Mouse (Mus musculus): Measurements from ENCODE around the gene Vps25. TPM values are rescaled to one million over a fixed set of nuclear protein-coding genes. Genes with fewer than 3 reads are reported as not detected.
A peak's percentile ranks its signal among the peaks of the same experiment; 100 is the strongest.

The Vps25 gene
- total RNA-seq, 2 experiments from 2014 or later: 63.0 to 66.0 TPM

- no peak for DNase-seq
Measured at GRCm38 (mm10) chr11:101276319-101277070, 23.0 kb downstream of the Vps25 start.

DNA sequence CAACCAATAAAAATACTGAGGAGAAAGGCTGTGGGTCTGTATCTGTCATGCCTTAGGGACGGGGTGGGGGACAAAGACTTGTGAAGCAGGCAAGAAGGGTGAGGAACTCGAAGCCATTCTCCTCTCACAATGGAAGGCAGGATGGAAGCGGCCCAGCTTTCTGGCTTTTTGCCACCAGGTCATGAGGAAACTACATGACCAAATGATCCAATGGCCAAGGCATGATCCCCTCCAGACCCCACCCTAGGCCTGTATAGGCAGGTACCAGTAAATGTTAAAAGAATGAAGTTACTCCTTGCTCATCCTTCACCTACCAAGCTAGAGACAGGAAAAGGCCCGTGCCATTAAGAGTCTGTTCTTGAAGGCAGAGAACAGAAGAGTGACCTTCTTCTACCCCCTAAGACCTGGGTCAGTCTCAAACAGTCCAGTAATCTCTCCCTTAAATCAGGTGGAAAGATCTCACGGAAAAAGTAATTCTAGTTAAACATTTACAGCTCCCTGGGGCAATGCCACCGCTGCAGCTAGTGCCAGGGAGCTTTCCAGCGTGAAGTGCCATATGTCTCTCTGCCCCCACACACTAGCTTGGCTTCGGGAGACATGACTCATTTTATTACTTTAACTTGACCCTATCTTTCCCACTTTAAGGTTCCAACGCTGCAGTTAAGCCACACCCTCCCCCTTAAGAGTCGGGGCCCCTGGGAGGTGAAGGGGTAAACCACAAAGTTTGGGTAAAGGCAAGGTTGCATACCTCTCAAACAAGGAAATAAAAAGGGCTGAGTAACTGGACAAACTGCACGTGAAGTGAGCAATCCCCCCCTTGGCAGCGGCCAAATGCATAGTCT, 24.1 kb downstream of the Vps25 start:
- peak in 1 of 2 experiments; percentile 30 for DNase-seq

DNA sequence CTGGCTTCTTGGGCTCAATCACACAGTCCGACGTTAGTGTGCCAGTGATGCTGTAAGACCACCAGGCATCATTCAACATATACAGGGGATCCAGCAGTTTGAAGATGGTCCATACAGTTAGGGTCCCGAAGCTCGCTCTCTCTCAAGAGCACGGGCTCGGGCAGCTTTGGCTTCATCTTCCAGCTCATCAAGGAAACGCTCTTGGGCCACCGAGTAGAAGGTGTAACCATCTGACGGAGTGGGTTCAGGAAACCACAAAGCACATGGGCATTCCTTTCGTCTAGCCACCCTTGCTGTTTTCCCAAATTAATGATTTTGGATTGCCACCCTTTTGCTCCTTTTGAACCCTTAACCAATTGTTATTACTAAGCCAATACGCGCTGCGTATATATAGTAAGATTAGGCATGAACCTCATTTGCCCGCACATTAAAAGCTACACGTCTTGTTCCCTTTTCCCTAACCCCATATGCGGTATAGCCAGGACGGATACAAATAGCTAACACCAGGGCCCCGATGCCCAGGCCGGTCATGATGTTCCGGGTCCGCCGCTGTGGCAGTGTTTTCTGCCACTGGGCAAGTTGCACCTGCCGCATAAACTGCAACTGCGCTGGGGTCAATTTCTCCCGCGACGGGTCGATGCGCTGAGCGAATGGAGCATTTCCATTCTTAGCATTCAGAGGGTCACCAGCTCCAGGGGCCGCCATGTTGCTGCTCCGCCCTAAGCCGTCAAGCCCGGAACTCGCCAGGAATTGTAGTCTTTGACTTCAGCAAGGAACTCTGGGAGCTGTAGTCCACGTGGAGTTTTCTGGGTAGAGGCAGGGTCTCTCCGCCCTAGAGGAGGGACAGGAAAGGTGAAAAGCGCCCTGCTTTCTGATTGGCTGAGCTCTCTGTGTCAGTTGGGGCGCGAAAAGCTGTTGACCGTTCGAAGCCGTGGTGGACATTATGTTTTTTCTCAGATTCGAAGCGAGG, 25.0 kb downstream of the Vps25 start, which contains the start of the genes Cntd1 and Coa3:
TSS of gene Cntd1 (plus strand) at position 790 of the 970 bp plus-strand sequence.
TSS of gene Coa3 (minus strand) at position 892 of the 970 bp plus-strand sequence.
- peak; percentile 81 to 84 for DNase-seq

DNA sequence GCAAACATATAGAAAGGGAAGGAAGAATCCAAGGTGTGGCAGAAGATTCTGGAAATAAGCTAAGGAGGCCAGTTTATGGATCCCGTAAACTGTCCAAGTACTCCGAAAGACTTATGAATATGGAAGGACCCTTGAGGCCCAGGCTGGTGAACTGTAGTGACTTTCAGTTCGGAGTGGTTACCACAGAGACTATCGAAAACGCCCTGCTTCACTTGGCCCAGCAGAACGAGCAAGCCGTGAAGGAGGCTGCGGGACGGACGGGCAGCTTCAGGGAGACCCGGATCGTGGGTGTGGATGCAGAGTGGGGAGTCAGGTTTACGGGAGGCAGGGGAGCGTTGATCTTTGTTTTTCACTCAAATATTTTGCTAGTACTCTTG, 25.7 kb downstream of the Vps25 start:
- DNase-seq: no peak

DNA sequence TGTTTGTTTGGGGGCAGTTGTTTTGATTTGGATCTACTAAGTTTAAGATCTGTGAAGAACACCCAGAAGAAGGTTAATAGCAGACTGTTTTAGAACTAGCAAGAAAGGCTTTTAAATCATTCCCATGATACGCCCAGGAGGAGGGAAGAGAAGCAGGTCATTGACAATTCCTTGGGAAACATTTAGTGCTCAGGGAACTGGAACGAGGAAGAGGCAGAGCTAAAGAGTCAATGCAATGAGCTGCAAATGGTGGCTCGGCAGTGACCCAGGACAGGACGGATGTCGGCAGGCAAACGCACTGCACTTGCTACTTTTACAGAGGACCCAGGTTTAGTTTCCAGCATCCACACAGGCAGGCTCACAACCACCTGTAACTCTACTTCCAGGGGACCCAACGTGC, 27.3 kb downstream of the Vps25 start:
- no peak for DNase-seq

- DNase-seq: no peak
Measured at GRCm38 (mm10) chr11:101282896-101283295, 29.4 kb downstream of the Vps25 start.

- no peak for DNase-seq
Measured at GRCm38 (mm10) chr11:101283805-101284204, 30.3 kb downstream of the Vps25 start.

DNA sequence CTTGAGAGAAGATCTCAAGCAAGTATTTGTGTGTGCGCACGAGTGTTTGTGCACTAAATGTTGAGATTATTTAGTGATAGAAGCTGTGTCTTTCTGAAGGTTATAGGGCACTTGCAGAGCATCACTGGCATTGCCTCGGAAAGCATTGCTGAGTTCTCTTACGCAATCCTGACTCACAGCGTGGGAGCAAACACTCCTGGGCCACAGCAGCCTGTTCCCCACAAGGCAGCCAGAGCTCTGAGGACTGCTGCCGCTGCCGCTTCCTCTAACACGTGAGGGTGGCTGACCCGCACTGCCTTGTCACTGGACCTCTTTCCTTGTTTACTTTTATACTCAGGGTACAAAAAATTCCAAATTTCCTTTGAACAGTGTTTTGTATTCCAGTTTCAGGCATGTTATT, 33.8 kb downstream of the Vps25 start:
- no peak for DNase-seq

- no peak for DNase-seq
Measured at GRCm38 (mm10) chr11:101291231-101291630, 37.7 kb downstream of the Vps25 start.

- DNase-seq: no peak
Measured at GRCm38 (mm10) chr11:101295191-101295590, 41.7 kb downstream of the Vps25 start.

GRCm38 (mm10) chr11:101300881-101301280, 47.4 kb downstream of the Vps25 start:
- no peak for DNase-seq

DNA sequence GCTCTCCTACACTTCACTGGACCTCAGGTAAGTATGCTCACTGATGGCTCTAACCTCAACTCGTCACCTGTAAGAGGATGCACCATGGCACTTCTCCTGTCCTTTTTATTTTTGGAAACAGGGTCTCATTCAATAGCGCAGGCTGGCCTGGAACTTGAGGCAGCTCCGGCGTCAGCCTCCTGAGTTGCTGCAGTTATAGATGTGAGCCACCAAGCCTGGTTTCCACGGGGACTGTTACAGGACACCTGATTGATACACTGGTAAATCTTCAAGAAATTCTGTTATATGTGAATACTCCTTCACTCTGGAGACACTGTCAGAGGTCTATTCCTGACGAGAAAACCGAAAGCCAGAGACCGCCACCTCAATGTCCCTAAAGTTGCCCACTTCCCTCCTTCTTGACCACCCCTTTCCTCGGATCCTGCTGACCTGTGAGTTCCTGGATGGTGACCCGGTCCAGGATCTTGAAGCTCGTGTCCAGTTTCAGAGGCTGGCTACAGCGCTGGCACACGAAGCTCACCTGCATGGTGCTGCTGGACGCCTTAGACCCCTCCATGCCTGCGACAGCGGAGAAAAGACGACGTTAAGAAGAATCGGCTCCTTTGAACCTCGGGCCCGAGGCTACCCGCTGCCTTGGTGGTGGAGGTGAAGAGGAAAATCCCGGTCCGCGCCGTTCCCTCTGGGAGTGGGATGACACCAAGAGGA, 47.9 kb downstream of the Vps25 start:
- no peak for DNase-seq

- peak; percentile 95 to 96 for DNase-seq
Measured at GRCm38 (mm10) chr11:101302004-101302798, 48.7 kb downstream of the Vps25 start, which contains the start of gene Becn1. Gene Becn1 (minus strand): TSS chr11:101302286.

DNA sequence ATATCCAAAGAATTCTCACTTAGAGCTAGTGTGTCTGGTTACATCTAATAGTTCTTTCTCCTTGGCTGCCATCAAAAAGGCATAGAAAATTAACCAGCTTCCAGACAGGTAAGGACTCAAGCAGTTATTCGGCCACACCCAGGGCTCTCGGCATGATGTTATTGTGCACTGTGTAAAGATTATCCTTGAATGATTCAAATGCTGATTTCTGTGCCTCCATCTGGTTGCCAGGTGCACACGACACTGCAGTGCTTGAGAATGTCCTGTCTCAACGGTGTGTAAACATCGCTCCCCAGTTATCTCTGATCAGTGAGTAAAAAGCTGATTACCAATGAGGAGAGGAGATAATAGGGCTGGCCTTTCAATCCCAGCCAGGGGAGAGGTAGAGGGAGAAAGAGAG, 54.2 kb downstream of the Vps25 start:
- no peak for DNase-seq

Other genes starting within 250 kb of the Vps25 start
- gene Atp6v0a1, start 244.3 kb upstream of the Vps25 start, total RNA-seq (2021): 100 to 1,000 TPM; 464 to 482 TPM
- gene Naglu, start 183.7 kb upstream of the Vps25 start, total RNA-seq (2021): 1 to 10 TPM; 7.2 to 9.1 TPM
- 1 to 10 TPM in 1 of 2 experiments, under 1 TPM in 1; 0.67 to 1.7 TPM for gene Hsd17b1, start 175.3 kb upstream of the Vps25 start, total RNA-seq (2021)
- 10 to 100 TPM; 27.0 to 28.0 TPM for gene Coasy, start 171.1 kb upstream of the Vps25 start, total RNA-seq (2021)
- gene Mlx, start 166.4 kb upstream of the Vps25 start, total RNA-seq (2021): 10 to 100 TPM; 42.1 to 53.7 TPM
- 1 to 10 TPM; 3.6 to 3.9 TPM for gene Psmc3ip, start 158.3 kb upstream of the Vps25 start, total RNA-seq (2021)
- gene Retreg3, start 133.8 kb upstream of the Vps25 start, total RNA-seq (2021): 10 to 100 TPM; 58.7 to 61.1 TPM
- 10 to 100 TPM; 39.7 to 41.8 TPM for gene Tubg1, start 133.8 kb upstream of the Vps25 start, total RNA-seq (2021)
- 10 to 100 TPM; 39.9 to 40.7 TPM for gene Tubg2, start 97.8 kb upstream of the Vps25 start, total RNA-seq (2021)
- gene Cntnap1, start 83.2 kb upstream of the Vps25 start, total RNA-seq (2021): 100 to 1,000 TPM; 168 to 169 TPM
- gene Plekhh3, start 82.4 kb upstream of the Vps25 start, total RNA-seq (2021): 10 to 100 TPM; 12.5 to 14.8 TPM
- not detected for gene Ccr10, start 78.3 kb upstream of the Vps25 start, total RNA-seq (2021)
- 10 to 100 TPM; 65.9 to 77.2 TPM for gene Ezh1, start 27.2 kb upstream of the Vps25 start, total RNA-seq (2021)
- 10 to 100 TPM; 63.7 to 68.0 TPM for gene Ramp2, start 7.7 kb upstream of the Vps25 start, total RNA-seq (2021)
- gene Wnk4, start 6.9 kb downstream of the Vps25 start, total RNA-seq (2021): 1 to 10 TPM; 6.4 to 8.3 TPM
- under 1 TPM; 0.58 to 0.67 TPM for gene Cntd1, start 25.3 kb downstream of the Vps25 start, total RNA-seq (2021)
- 100 to 1,000 TPM in 1 of 2 experiments, 10 to 100 TPM in 1; 96.7 to 113 TPM for gene Coa3, start 25.4 kb downstream of the Vps25 start, total RNA-seq (2021)
- 100 to 1,000 TPM; 217 to 238 TPM for gene Becn1, start 48.6 kb downstream of the Vps25 start, total RNA-seq (2021)
- gene Psme3, start 62.5 kb downstream of the Vps25 start, total RNA-seq (2021): 100 to 1,000 TPM; 121 to 122 TPM
- gene Aoc2, start 71.4 kb downstream of the Vps25 start, total RNA-seq (2021): 1 to 10 TPM; 8.4 to 9.7 TPM
- gene Aoc3, start 76.9 kb downstream of the Vps25 start, total RNA-seq (2021): 1 to 10 TPM in 1 of 2 experiments, under 1 TPM in 1; 0.62 to 1.4 TPM
- gene G6pc, start 113.9 kb downstream of the Vps25 start, total RNA-seq (2021): not detected
- gene Aarsd1, start 163.9 kb downstream of the Vps25 start, total RNA-seq (2021): 10 to 100 TPM; 41.4 to 43.7 TPM
- 1 to 10 TPM; 7.1 to 8.8 TPM for gene Gm27029, start 171.1 kb downstream of the Vps25 start, total RNA-seq (2021)
- 10 to 100 TPM; 34.8 to 36.3 TPM for gene Rundc1, start 171.4 kb downstream of the Vps25 start, total RNA-seq (2021)
- 1 to 10 TPM; 1.7 to 2.0 TPM for gene Ptges3l, start 171.6 kb downstream of the Vps25 start, total RNA-seq (2021)
- gene Rpl27, start 188.6 kb downstream of the Vps25 start, total RNA-seq (2021): 10 to 100 TPM; 28.5 to 39.7 TPM
- gene Ifi35, start 194.7 kb downstream of the Vps25 start, total RNA-seq (2021): 1 to 10 TPM; 2.5 to 3.1 TPM
- gene Rnd2, start 211.3 kb downstream of the Vps25 start, total RNA-seq (2021): 100 to 1,000 TPM; 123 TPM
- 10 to 100 TPM; 28.0 to 28.2 TPM for gene Vat1, start 212.5 kb downstream of the Vps25 start, total RNA-seq (2021)